Mouse (Mus musculus) right cerebral cortex, postnatal 25 days (tissue): ENCODE data around the gene Trmu.

Source experiments
- DNase-seq: peaks from one replicate; pipeline ENCODE4 v3.0.0; 2022

The Trmu gene

GRCm38 (mm10) chr15:85897113-85897512 is 18.0 kb downstream of the Trmu start:
- DNase-seq = no peak

- DNase-seq = no peak
Observed at GRCm38 (mm10) chr15:85899396-85899795, 20.3 kb downstream of the Trmu start.

GRCm38 (mm10) chr15:85900318-85900717 is 21.2 kb downstream of the Trmu start:
- no peak for DNase-seq

- no peak for DNase-seq
Observed at GRCm38 (mm10) chr15:85900801-85901200, 21.7 kb downstream of the Trmu start.

- DNase-seq = no peak
Observed at GRCm38 (mm10) chr15:85902505-85902904, 23.4 kb downstream of the Trmu start.

- no peak for DNase-seq
Observed at GRCm38 (mm10) chr15:85903826-85904225, 24.7 kb downstream of the Trmu start.

- DNase-seq = no peak
Observed at GRCm38 (mm10) chr15:85908660-85909491, 29.8 kb downstream of the Trmu start.

GRCm38 (mm10) chr15:85909492-85909829 is 30.3 kb downstream of the Trmu start:
- no peak for DNase-seq

- DNase-seq = no peak
Observed at GRCm38 (mm10) chr15:85909931-85910330, 30.8 kb downstream of the Trmu start.

GRCm38 (mm10) chr15:85913605-85914004 is 34.5 kb downstream of the Trmu start:
- DNase-seq = no peak

GRCm38 (mm10) chr15:85919191-85919891 is 40.2 kb downstream of the Trmu start:
- DNase-seq = no peak

- DNase-seq = no peak
Observed at GRCm38 (mm10) chr15:85919892-85920248, 40.8 kb downstream of the Trmu start.

GRCm38 (mm10) chr15:85921855-85922254 is 42.7 kb downstream of the Trmu start:
- no peak for DNase-seq

GRCm38 (mm10) chr15:85928161-85928560 is 49.0 kb downstream of the Trmu start:
- DNase-seq = no peak

- no peak for DNase-seq
Observed at GRCm38 (mm10) chr15:85935627-85936049, 56.5 kb downstream of the Trmu start.
